Mouse (Mus musculus): ENCODE data around the gene Nos3.

Nos3 gene

GRCm38 (mm10) chr5:24399686-24400085, 35.1 kb downstream of the Nos3 start:
- DNase-seq (ENCODE audit: low read depth, low spot score), result no peak

DNA sequence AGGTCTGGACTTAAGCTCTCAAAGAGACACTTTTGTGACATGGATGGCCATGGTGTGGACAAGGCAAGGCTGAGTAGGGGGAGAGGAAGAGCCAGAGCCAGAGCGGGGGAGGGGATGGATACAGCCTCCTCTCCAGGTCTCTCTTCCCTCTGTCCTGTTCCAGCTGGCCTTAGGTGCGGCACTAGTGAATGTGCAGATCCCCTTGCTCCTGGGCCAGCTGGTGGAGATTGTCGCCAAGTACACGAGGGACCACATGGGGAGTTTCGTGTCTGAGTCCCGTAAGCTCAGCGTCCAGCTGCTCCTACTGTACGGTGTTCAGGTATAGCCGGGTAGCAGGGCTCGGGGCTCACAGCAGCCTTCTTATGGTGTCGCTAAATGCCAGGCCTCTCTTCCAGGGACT, 35.8 kb downstream of the Nos3 start:
- DNase-seq (ENCODE audit: low read depth, low spot score), result no peak

DNA sequence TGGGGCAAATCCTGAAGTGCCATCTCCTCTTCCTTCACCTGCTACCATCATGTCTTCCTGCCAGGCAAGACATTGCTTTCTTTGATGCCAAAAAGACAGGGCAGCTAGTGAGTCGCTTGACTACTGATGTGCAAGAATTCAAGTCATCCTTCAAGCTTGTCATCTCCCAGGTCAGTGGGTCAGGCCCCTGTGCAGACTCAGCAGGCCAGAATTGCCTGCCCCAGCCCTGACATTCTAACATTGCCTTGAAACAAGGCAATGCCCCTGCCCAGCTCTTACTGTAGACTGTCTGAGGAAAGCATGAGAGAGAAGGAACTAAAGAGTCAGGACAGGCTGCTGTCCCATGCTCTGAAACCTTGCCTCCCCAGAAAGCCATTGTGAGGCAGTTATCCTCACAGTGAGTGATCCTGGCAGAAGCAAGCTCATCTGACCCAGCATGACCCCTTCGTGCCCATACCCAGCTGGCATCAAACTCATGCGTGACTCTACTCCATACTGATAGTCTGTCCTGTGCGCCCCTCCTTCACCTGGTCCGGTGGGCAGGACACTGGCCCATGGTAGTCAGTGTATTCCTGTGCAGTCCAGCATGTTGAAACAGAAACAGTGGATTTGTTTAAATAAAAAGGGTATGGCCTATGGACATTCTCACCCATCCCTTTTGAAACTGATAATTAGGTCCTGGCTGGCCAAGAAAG, 36.4 kb downstream of the Nos3 start:
- DNase-seq (ENCODE audit: low read depth, low spot score), result no peak

- DNase-seq (ENCODE audit: low read depth, low spot score), result no peak
Measured at GRCm38 (mm10) chr5:24401969-24402368, 37.4 kb downstream of the Nos3 start.

- no peak for DNase-seq (ENCODE audit: low read depth, low spot score)
Measured at GRCm38 (mm10) chr5:24404594-24405360, 40.2 kb downstream of the Nos3 start.

GRCm38 (mm10) chr5:24405389-24405876, 40.8 kb downstream of the Nos3 start:
- DNase-seq (ENCODE audit: low read depth, low spot score), result no peak

- no peak for DNase-seq (ENCODE audit: low read depth, low spot score)
Measured at GRCm38 (mm10) chr5:24408651-24409050, 44.0 kb downstream of the Nos3 start.

GRCm38 (mm10) chr5:24409466-24409865, 44.9 kb downstream of the Nos3 start:
- no peak for DNase-seq (ENCODE audit: low read depth, low spot score)

GRCm38 (mm10) chr5:24412063-24412462, 47.5 kb downstream of the Nos3 start:
- DNase-seq (ENCODE audit: low read depth, low spot score), result no peak

DNA sequence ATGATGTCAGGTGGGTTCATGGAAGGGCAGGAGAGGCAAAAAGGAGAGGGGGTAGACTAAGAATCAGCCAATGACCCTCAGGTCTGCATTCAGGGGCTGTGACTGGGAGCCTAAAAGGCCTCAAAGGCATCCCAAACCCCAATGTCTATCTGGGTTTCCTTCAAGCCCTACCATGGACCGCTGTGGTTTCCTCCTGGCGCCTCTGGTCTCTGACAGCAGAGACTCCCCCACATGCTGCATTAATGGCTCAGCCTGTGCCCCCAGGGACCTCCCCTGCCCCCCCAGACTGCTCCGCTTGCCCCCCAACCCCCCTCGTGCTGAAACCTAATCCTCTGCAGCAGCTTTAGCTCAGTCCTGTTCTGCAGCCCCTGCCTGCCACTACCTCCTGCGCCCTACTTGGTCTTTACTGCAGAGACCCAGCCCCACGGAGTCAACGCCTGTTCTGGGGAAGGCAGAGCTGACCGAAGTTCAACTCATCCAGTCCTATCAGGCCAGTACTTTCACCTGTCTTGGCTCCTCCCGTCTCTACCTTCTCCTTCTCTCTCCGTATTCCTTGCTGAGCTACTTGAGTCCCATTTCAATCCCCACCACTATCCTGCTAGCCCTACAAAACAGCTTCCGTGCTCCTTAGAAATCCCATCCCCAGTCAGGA, 48.6 kb downstream of the Nos3 start, which contains the start of gene Asic3:
Asic3 (plus strand) TSS at position 351 of the 652 bp plus-strand sequence.
- no peak for DNase-seq (ENCODE audit: low read depth, low spot score)

DNA sequence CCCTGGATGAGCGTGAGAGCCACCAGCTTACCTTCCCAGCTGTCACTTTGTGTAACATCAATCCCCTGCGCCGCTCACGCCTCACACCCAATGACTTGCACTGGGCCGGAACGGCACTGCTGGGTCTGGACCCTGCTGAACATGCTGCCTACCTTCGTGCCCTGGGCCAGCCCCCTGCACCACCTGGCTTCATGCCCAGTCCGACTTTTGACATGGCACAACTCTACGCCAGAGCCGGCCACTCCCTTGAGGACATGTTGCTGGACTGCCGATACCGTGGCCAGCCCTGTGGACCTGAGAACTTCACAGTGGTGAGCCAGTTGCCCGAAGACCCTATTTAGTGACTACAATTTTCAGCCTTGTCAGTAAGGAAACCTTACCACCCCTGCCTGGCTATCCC, 49.3 kb downstream of the Nos3 start:
- no peak for DNase-seq (ENCODE audit: low read depth, low spot score)

- DNase-seq (ENCODE audit: low read depth, low spot score), result no peak
Measured at GRCm38 (mm10) chr5:24416222-24416736, 51.7 kb downstream of the Nos3 start.

DNA sequence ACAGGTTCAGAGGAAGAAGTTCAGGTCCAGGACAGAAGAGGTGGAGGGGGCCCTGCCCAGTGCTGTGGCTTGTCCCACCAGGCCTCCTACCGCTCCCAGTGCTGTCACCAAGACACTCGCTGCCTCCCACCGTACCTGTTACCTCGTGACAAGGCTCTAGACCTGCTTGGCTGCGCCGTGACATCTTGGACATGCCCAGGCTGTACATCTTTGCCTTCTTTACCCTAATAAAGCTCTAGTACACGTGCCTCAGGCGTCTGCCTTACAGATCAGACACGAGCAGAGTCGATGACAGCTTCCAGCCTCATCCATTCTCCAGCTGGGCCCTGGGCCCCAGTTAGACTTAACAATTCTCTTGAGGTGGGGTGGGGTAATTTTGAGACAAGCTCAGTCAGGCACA, 53.0 kb downstream of the Nos3 start:
- DNase-seq (ENCODE audit: low read depth, low spot score), result no peak

GRCm38 (mm10) chr5:24420381-24420780, 55.8 kb downstream of the Nos3 start:
- DNase-seq (ENCODE audit: low read depth, low spot score), result no peak

DNA sequence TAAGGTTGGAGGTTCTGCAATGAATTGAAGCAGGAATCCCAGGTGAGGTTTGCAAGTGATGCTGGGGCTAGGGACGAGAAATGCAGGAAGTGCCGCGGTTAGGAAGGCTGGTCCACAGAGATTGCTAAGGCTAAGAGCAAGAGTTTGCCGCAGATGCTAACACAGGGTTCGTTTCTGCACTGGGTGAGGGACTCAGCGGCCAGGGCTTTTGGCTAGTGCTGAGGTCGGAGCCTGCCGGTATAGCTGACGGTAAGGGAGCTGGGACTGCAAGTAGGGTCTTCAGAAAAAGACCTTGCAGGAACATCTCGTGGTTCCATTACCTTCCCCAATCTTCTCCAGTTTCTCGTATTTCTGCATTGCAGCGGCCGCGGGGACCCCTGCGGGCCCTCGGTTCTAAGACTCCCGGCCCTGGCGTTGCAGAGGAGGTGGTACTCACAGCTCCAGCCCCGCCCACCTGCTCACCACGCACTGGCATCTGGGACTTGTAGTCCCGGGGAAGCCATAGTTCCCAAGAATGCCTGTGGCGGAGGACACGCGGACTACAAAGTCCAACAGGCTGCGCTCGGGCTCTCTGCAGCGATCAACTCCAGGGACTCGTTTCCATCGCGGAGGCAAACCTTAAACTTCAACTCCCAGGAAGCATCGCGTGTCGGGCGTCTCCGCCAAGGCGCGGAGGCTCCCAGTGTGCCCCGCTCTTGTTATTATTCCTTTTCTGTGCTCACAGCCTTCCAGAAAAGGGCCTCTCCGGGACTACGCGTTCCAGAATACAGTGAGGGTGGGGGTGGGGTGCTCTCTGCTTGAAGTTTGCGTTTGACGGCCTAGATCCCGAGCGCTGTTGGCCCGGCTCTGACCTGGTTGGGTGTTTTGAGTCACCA, 58.8 kb downstream of the Nos3 start, which contains the start of the genes Cdk5 and Slc4a2:
Cdk5 (minus strand) TSS at position 402 of the 875 bp plus-strand sequence.
Slc4a2 (plus strand) TSS at position 709 of the 875 bp plus-strand sequence.
- DNase-seq (ENCODE audit: low read depth, low spot score), result peak; percentile 100

GRCm38 (mm10) chr5:24424004-24424781, 59.6 kb downstream of the Nos3 start:
- no peak for DNase-seq (ENCODE audit: low read depth, low spot score)

DNA sequence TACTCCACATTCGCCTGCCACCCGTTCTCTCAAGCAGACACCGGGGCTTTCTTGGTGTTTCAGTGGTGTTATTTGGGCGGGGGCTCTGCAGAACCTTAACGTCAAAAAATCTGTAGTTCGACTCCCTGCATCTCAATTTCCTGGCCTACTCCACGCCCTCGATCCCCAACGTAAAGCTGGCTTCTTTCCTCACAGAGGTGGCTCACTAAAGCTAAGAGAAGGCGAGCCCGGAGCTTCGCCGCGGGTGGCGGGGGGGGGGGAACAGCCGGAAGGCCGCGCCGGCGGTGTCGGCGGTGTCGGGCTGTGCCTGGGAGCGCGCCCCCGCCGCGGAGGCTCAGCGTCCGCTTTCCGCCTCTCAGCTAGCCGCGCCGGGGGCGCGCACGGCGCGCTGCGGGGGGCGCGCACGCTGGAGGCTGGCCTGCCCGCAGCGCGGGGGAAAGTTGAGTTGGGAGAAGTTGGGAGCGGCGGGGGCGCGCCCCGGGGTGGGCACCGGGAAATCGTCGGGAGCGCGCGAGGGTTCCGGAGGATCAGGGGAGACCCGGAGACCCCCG, 60.3 kb downstream of the Nos3 start:
- peak; percentile 70 for DNase-seq (ENCODE audit: low read depth, low spot score)

DNA sequence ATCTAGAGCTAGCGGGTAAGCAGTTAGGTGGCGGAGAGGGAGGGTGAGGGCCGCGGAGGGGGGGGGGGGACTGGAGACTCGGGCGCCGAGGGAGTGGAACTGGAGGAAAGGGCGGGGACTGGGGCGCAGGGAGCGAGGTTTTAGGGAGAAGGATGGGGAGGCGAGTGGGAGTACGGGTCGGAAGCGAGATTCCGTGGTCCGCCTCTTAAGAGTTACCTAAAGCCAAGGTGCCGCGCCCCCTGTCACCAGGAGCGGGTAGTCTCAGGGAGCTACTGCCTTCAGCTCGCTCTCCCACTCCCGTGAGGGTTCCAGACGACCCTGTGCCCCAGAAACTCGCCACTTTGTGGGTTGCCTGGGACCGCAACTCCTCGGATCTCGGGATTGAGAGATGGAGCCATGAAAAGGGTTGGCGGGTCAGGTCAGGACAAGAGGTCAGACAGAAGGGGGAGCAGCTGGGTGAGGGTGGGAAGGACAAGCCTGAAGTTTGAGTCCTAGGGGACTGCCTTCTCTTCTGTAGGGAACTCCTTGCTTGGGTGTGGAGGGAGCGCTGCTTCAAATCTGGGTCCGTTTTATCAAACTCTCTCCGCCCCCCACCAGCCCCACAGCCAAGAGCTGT, 60.9 kb downstream of the Nos3 start:
- DNase-seq (ENCODE audit: low read depth, low spot score), result no peak

DNA sequence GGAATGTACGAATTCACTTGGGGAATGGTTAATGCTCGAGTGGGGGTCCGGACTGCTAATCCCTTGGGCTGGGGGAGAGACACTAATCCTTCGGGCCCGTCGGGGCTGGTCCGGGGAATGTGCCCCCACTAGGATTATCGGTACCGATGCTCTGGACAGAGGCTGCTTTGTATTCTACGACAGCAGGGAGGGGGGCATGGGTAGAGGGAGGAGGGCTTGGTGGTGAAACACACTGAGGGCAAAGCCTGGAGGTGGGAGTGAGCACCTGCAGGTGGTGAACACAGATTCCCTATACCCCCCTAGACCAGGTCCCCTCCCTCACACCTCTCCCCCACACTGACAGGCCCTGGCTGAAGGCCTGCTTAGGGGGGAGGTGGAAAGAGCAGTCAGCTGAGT, 61.4 kb downstream of the Nos3 start:
- DNase-seq (ENCODE audit: low read depth, low spot score), result no peak
